Mouse (Mus musculus) midbrain, embryonic 13.5 days (tissue): Measurements from ENCODE around the gene Olfr985. TPM values are rescaled to one million over a fixed set of nuclear protein-coding genes. Genes with fewer than 3 reads are reported as not detected.

Source experiments
- ATAC-seq: fragments of 200-750 bp; cut with Nextera tagmentation; 2 replicates; pipeline ENCODE4 v1.8.0; 2017; ENCODE audit warnings: mild to moderate bottlenecking, moderate TSS enrichment, moderate library complexity
- H3K27ac ChIP-seq: fragments of 300-500 bp; sonication (generic); 2 replicates; pipeline ENCODE4 v1.5.1; 2015; ENCODE audit warnings: inconsistent platforms, mild to moderate bottlenecking, moderate library complexity
- H3K27me3 ChIP-seq: fragments of 300-500 bp; sonication (generic); 2 replicates; pipeline ENCODE4 v1.6.1; 2015; ENCODE audit warnings: mild to moderate bottlenecking, inconsistent platforms
- H3K36me3 ChIP-seq: fragments of 300-500 bp; sonication (generic); 2 replicates; pipeline ENCODE4 v1.6.1; 2015; ENCODE audit warnings: mild to moderate bottlenecking, inconsistent platforms
- H3K4me1 ChIP-seq: fragments of 300-500 bp; sonication (generic); replicated peaks from 2 replicates; pipeline ENCODE4 v1.6.1; 2015; ENCODE audit warnings: inconsistent platforms
- H3K4me2 ChIP-seq: fragments of 300-500 bp; sonication (generic); replicated peaks from 2 replicates; pipeline ENCODE4 v1.6.1; 2015; ENCODE audit warnings: moderate library complexity, mild to moderate bottlenecking, inconsistent platforms
- H3K4me3 ChIP-seq: fragments of 300-500 bp; sonication (generic); replicated peaks from 2 replicates; pipeline ENCODE4 v1.5.1; 2015; ENCODE audit warnings: mild to moderate bottlenecking, inconsistent platforms
- H3K9ac ChIP-seq: fragments of 300-500 bp; sonication (generic); replicated peaks from 2 replicates; pipeline ENCODE4 v1.6.1; 2015; ENCODE audit warnings: mild to moderate bottlenecking, inconsistent platforms
- H3K9me3 ChIP-seq: fragments of 300-500 bp; sonication (generic); 2 replicates; pipeline ENCODE4 v1.6.1; 2016; ENCODE audit warnings: mild to moderate bottlenecking, inconsistent platforms
- WGBS: fragments of 180-500 bp; shearing (Covaris S2); methylation state at CpG from one replicate; pipeline ENCODE4 v1.1.7; 2015; 5-methylcytosine and 5-hydroxymethylcytosine counted together
- polyA plus RNA-seq: library from polyadenylated mRNA; unstranded; fragments of >200 nt; fragmentation: Nextera tagmentation; extraction: Ambion mirVana; gene quantifications from 2 replicates; pipeline ENCODE4 v1.2.1, GENCODE M21; 2015

Gene Olfr985
- polyA plus RNA-seq, 1 experiment from 2014 or later, result not detected

DNA sequence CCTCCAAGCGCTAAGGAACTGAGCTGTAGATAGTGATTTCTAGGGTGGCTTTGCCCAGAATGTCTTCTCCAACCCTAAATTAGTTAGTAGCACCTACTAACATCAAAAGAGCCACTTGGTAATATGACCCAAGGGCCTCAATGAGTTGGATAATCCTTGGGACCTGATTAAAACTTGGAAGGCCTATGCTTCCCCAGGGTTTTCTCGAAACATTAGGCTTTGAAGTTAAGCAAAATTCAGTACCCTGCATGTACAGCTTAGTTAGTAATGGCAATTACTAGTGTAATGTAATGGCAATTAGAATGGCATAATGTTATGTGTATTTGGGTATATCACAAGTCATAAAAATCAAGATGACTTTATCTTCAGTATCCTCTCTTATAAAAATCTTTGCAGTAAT, 36.5 kb downstream of the Olfr985 start, which contains the start of gene Olfr983:
Gene Olfr983, minus strand, starts transcription at position 101 of the 400 bp plus-strand sequence.
- Histone ChIP-seq H3K27ac (no peak within 1 kb of the TSS), H3K27me3 (no peaks in the 10 kb centered on the region), H3K9me3 (no peaks in the 10 kb centered on the region), H3K4me1 (no peaks in the 10 kb centered on the region), H3K36me3 (no peaks in the 10 kb centered on the region), H3K4me2 (no peak within 1 kb of the TSS), H3K9ac (no peak within 1 kb of the TSS), H3K4me3 (no peak within 1 kb of the TSS)
- ATAC-seq, result no peak
- 84% methylated on average over 2 of the region's 2 CpGs for WGBS

Other genes with a start within 250 kb of the Olfr985 start
- not detected in 2 replicates for gene Olfr229, start 222.8 kb downstream of the Olfr985 start, polyA plus RNA-seq
- not detected in 2 replicates for gene Olfr974, start 192.7 kb downstream of the Olfr985 start, polyA plus RNA-seq
- gene Olfr975, start 178.1 kb downstream of the Olfr985 start, polyA plus RNA-seq, result 0.05 TPM in 1 of 2 replicates, not detected in the other
- gene Olfr976, start 169.1 kb downstream of the Olfr985 start, polyA plus RNA-seq, result not detected in 2 replicates
- not detected in 2 replicates for gene Olfr978, start 138.1 kb downstream of the Olfr985 start, polyA plus RNA-seq
- gene Olfr979, start 126.7 kb downstream of the Olfr985 start, polyA plus RNA-seq, result not detected in 2 replicates
- not detected in 2 replicates for gene Olfr980, start 120.6 kb downstream of the Olfr985 start, polyA plus RNA-seq
- gene Olfr981, start 108.7 kb downstream of the Olfr985 start, polyA plus RNA-seq, result not detected in 2 replicates
- gene Olfr982, start 56.4 kb downstream of the Olfr985 start, polyA plus RNA-seq, result not detected in 2 replicates
- not detected in 2 replicates for gene Olfr983, start 36.6 kb downstream of the Olfr985 start, polyA plus RNA-seq
- not detected in 2 replicates for gene Olfr984, start 16.0 kb downstream of the Olfr985 start, polyA plus RNA-seq
- not detected in 2 replicates for gene Tmem225, start 17.9 kb upstream of the Olfr985 start, polyA plus RNA-seq
- 0.08 TPM in 1 of 2 replicates, not detected in the other for gene Olfr986, start 50.7 kb upstream of the Olfr985 start, polyA plus RNA-seq
- gene Zfp202, start 62.1 kb upstream of the Olfr985 start, polyA plus RNA-seq, result 9.5 and 9.6 TPM in 2 replicates
- 86.5 and 89.4 TPM in 2 replicates for gene Scn3b, start 139.0 kb upstream of the Olfr985 start, polyA plus RNA-seq